Mouse (Mus musculus) spleen, adult 2 months (tissue): ENCODE results near the gene Mto1. TPM values are rescaled to one million over a fixed set of nuclear protein-coding genes. Genes with fewer than 3 reads are reported as not detected.

Experiments
- DNase-seq, 2 experiments: peaks; one replicate each; pipeline versions ENCODE4 v3.0.0 to v3.0.0-alpha.2; 2012 to 2021; ENCODE audit warnings: low spot score in 2 of 2, low read depth in 1 of 2
- H3K27ac ChIP-seq: fragments of 200-500 bp; 2 replicates; pipeline ENCODE4 v1.5.1; 2012; ENCODE audit warnings: low read length, inconsistent platforms; ENCODE audit not compliant: insufficient read depth
- H3K27me3 ChIP-seq: fragments of 200-500 bp; 2 replicates; pipeline ENCODE4 v1.6.1; 2012; ENCODE audit warnings: mild to moderate bottlenecking, moderate library complexity, low read length, inconsistent platforms; ENCODE audit not compliant: control insufficient read depth, insufficient read depth
- H3K36me3 ChIP-seq: fragments of 200-500 bp; 2 replicates; pipeline ENCODE4 v1.6.1; 2012; ENCODE audit warnings: mild to moderate bottlenecking, low read length, inconsistent platforms; ENCODE audit not compliant: control insufficient read depth, insufficient read depth
- H3K4me1 ChIP-seq: fragments of 200-500 bp; 2 replicates; pipeline ENCODE4 v1.6.1; 2011; ENCODE audit warnings: inconsistent platforms; ENCODE audit not compliant: control insufficient read depth, insufficient read depth, insufficient read length
- H3K4me3 ChIP-seq: fragments of 200-500 bp; 2 replicates; pipeline ENCODE4 v1.5.1; 2011; ENCODE audit warnings: mild to moderate bottlenecking, inconsistent platforms; ENCODE audit not compliant: insufficient read depth, insufficient read length; ENCODE audit errors: extremely low read depth
- CTCF ChIP-seq: fragments of 200-500 bp; IDR thresholded peaks from 2 replicates; pipeline ENCODE4 v1.5.1; 2011; ENCODE audit warnings: mild to moderate bottlenecking, inconsistent platforms; ENCODE audit not compliant: insufficient read depth, insufficient read length, insufficient replicate concordance; ENCODE audit errors: extremely low read depth
- POLR2A ChIP-seq: fragments of 200-500 bp; IDR thresholded peaks from 2 replicates; pipeline ENCODE4 v1.6.1; 2011; ENCODE audit warnings: low read depth, low read length, inconsistent platforms
- WGBS: fragments of 180-500 bp; shearing (Covaris S2); methylation state at CpG from one replicate; pipeline ENCODE4 v1.1.7; 2018; 5-methylcytosine and 5-hydroxymethylcytosine counted together
- polyA plus RNA-seq: library from polyadenylated mRNA; depleted of rRNA; stranded (reverse); fragments of >200 nt; gene quantifications from 2 replicates; pipeline ENCODE4 v1.2.3, GENCODE M21; 2012

The Mto1 gene
- polyA plus RNA-seq, 1 experiment, result 9.3 TPM

DNA sequence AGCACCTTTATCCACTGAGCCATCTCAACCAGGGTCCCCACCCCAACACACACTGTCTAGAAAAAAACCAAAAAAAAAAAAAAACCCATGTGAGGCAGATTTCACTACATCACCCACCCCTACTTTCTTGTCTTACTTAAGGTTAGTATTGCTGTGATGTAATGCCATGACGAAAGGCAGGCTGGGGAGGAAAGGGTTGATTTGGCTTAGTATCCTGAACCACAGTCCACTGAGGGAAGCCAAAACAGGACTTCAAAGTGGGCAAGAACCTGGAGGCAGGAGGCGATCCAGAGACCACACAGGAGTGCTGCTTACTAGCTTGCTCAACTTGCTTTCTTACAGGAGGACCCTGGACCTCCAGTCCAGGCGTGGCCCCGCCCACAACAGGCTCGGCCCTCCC, 2.4 kb downstream of the Mto1 start:
- peaks cover 10% of the 10 kb centered on the region for H3K36me3 ChIP-seq
- no peak for TF ChIP-seq CTCF
- TF ChIP-seq POLR2A, result no peak

DNA sequence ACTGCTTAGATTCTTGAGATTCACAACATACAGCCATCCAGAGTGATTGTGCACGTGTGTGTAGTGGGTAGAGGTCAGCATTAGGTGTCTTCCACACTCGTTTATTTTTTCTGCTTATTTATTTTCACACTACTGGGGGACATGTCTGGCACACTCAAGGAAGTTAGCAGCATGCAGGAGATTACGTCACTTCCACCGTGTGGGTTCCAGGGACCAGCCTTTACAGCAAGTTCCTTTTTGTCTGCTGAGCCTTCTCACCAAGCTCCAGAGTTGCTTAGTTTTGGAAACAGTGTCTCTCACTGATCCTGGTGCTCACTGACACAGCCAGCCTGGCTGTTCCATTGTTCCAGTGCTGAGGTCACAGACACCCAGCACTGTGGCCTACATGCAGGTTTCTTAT, 3.4 kb downstream of the Mto1 start:
- DNase-seq, result peak in 1 of 2 experiments; percentile 24

More for the DNA sequence above, 2.4 kb downstream of the Mto1 start:
- no peak for DNase-seq
- Histone ChIP-seq H3K4me1 (no peaks in the 10 kb centered on the region; the same call in 1 of the 2 replicates), H3K27me3 (no peaks in the 10 kb centered on the region), H3K4me3 (no peak overlapping the region), H3K27ac (no peak overlapping the region)
- WGBS, result 87% methylated on average over 5 of the region's 5 CpGs

DNA sequence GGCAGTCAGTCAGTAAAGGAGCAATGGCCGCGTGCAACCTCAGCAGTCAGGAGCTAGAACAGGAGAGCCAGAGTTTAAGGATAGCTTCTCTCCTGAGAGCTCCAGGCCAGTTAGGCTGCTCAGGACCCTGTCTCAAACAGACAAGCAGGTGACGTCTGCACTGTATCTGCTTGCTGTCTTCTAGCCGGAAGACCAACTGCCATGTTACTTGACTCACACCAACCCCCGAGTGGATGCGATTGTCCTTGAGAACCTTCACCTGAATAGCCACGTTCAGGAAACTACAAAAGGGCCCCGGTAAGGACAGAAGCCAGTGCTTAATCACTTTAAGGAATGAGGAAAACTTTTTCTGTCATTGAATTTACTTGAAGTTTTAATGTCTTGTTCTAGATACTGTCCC, 9.0 kb downstream of the Mto1 start:
- H3K27ac ChIP-seq, result no peak overlapping the region
- no peak for DNase-seq
- WGBS, result 91% methylated on average over 8 of the region's 8 CpGs
- H3K4me3 ChIP-seq, result no peak overlapping the region
- H3K4me1 ChIP-seq, result no peaks in the 10 kb centered on the region
- H3K27me3 ChIP-seq, result no peaks in the 10 kb centered on the region
- TF ChIP-seq CTCF (no peak), POLR2A (no peak)
- peaks cover 27% of the 10 kb centered on the region for H3K36me3 ChIP-seq

More for the DNA sequence above, 3.4 kb downstream of the Mto1 start:
- H3K27me3 ChIP-seq, result no peaks in the 10 kb centered on the region
- no peaks in the 10 kb centered on the region; the same call in 1 of the 2 replicates for H3K4me1 ChIP-seq
- H3K27ac ChIP-seq, result no peak overlapping the region
- H3K4me3 ChIP-seq, result no peak overlapping the region
- TF ChIP-seq POLR2A (no peak), CTCF (no peak)
- peaks cover 12% of the 10 kb centered on the region for H3K36me3 ChIP-seq
- WGBS, result 29% methylated on average over 4 of the region's 4 CpGs

DNA sequence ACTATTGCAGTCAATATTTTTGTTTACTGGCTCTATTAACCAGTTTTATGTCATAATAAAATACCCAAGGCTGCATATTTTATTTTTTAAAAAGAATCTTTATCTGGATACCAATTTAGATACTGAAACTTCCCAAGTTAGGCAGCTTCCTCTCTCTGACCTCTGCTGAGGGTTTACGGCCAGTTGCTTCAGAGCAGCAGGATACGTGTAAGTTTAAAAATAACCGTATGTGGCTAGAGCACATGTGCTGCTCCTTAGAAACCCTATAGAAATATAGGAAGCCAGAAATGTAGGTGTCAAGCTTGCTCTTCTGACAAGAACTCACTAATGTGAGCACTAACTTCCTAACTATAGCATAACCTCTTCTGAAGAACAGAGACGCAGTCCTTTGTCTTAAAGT, 15.3 kb downstream of the Mto1 start:
- no peaks in the 10 kb centered on the region for H3K4me1 ChIP-seq
- no peaks in the 10 kb centered on the region for H3K27me3 ChIP-seq
- peaks cover 25% of the 10 kb centered on the region for H3K36me3 ChIP-seq
- TF ChIP-seq POLR2A, result no peak
- DNase-seq, result no peak
- H3K4me3 ChIP-seq, result no peak overlapping the region
- WGBS, result 47% methylated on average over 4 of the region's 4 CpGs
- no peak overlapping the region for H3K27ac ChIP-seq

DNA sequence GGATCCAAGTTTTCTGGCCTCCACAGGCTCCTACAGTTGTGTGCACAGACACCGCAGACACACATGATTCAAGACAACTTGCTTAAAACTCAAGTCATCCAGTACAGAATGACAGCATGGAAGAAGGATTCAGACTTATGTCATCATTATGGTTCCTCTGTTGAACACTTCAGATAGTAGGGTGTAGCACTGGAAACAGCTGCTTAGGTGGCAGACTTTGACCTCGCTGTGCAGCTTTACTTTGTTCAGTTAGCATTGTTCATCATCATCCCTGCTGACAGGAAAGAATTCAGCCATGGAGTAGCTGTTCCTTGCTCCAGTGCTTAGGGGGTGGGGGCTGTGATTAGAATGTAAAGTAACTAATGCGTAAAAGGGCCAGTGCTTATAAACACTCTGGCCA, 17.7 kb downstream of the Mto1 start:
- no peak for DNase-seq
- Histone ChIP-seq H3K4me1 (no peaks in the 10 kb centered on the region), H3K27me3 (no peaks in the 10 kb centered on the region), H3K4me3 (no peak overlapping the region), H3K36me3 (peaks cover 19% of the 10 kb centered on the region), H3K27ac (no peak overlapping the region)
- no peak for TF ChIP-seq CTCF
- no peak for TF ChIP-seq POLR2A
- 99% methylated on average over 3 of the region's 3 CpGs for WGBS

DNA sequence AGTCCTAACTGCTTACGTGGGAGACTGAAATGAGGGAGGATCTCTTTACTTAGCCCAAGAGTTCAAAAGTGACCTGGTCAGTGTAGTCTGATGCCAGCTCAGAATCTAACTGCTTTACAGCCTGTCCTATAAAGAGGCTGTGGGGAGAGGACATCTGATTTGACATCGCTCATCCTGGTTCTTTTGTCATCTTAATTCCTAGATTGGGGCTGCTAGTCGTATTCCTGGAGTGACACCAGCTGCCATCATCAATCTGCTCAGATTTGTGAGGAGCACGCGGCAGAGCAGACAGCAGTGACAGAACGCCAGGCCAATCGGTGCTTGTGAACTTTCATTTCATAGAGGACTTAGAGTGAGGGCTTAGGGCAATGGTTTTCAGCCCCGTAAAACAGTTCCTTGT, 25.6 kb downstream of the Mto1 start:
- 93% methylated on average over 8 of the region's 8 CpGs for WGBS
- H3K27ac ChIP-seq, result no peak overlapping the region
- H3K4me1 ChIP-seq, result no peaks in the 10 kb centered on the region
- TF ChIP-seq POLR2A (no peak), CTCF (no peak)
- H3K4me3 ChIP-seq, result no peak overlapping the region
- peaks cover 24% of the 10 kb centered on the region for H3K36me3 ChIP-seq
- no peaks in the 10 kb centered on the region for H3K27me3 ChIP-seq
- no peak for DNase-seq

DNA sequence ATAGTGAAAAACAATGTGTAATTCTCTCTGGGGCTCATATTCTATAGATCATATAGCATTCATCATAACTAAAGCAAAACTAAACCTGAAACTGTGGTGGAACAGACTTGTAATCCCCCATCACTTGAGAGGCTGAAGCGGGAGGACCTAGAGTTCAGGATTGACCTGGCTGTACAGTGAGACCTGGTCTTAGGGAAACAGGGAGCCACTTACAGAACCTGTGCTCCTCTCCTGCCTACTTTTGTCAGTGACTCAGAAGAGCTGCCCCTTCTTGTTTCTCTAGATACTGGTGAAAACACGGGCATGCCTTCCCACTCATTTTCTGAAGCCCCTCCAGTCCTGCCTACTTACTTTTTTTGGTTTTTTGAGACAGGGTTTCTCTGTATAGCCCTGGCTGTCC, 26.3 kb downstream of the Mto1 start:
- TF ChIP-seq CTCF (no peak), POLR2A (no peak)
- WGBS, result 84% methylated on average over 2 of the region's 2 CpGs
- Histone ChIP-seq H3K4me3 (no peak overlapping the region), H3K4me1 (no peaks in the 10 kb centered on the region), H3K36me3 (peaks cover 31% of the 10 kb centered on the region), H3K27ac (no peak overlapping the region), H3K27me3 (no peaks in the 10 kb centered on the region)
- DNase-seq, result no peak

DNA sequence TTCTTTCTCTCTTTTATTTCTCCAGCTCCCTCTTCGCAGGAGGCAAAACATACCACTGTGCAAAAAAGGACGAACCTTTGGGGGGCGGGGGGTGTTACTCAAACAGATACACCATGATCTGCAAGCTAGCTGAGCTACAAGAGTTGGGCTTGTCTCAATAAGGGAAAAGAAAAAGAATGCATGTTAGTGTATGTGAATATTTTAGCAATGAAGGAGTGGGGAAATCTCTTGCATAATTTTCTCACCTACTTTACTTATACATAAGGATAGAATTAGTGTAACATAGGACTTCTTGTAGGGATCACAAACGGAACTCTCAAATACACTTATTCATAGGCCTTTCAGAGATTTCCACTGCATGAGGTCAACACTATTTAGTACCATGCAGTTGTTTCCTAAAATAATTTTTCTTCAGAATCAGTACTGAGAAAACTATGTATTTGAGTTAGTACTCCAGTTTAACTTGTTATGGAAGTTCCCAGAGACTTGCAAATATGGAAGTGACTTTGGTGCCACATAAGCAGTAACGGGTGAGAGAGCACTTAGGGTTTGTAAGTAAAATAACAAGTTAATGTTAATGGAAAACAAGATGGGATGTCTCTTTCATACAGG, 26.9 kb downstream of the Mto1 start:
- Histone ChIP-seq H3K36me3 (peaks cover 33% of the 10 kb centered on the region), H3K4me3 (no peak overlapping the region), H3K27ac (no peak overlapping the region), H3K27me3 (no peaks in the 10 kb centered on the region), H3K4me1 (no peaks in the 10 kb centered on the region)
- 88% methylated on average over 5 of the region's 5 CpGs for WGBS
- no peak for DNase-seq
- TF ChIP-seq POLR2A (no peak), CTCF (no peak)
